Mouse (Mus musculus) heart, embryonic 10.5 days (tissue): ENCODE results near the gene Rprml. TPM values are rescaled to one million over a fixed set of nuclear protein-coding genes. Genes with fewer than 3 reads are reported as not detected.

Source experiments
- DNase-seq: peaks from one replicate; pipeline ENCODE4 v3.0.0-alpha.2; 2017; ENCODE audit warnings: low spot score
- H3K27ac ChIP-seq: fragments of 300-500 bp; sonication (generic); 2 replicates; pipeline ENCODE4 v1.5.1; 2016; ENCODE audit warnings: mild to moderate bottlenecking
- H3K27me3 ChIP-seq: fragments of 300-500 bp; sonication (generic); 2 replicates; pipeline ENCODE4 v1.6.1; 2016; ENCODE audit warnings: mild to moderate bottlenecking; ENCODE audit not compliant: poor library complexity, insufficient read depth, severe bottlenecking
- H3K36me3 ChIP-seq: fragments of 300-500 bp; sonication (generic); 2 replicates; pipeline ENCODE4 v1.6.1; 2016; ENCODE audit warnings: mild to moderate bottlenecking, moderate library complexity
- H3K4me1 ChIP-seq: fragments of 300-500 bp; sonication (generic); 2 replicates; pipeline ENCODE4 v1.6.1; 2016; ENCODE audit warnings: mild to moderate bottlenecking
- H3K4me3 ChIP-seq: fragments of 300-500 bp; sonication (generic); 2 replicates; pipeline ENCODE4 v1.5.1; 2016; ENCODE audit warnings: mild to moderate bottlenecking, moderate library complexity
- H3K9me3 ChIP-seq: fragments of 300-500 bp; sonication (generic); 2 replicates; pipeline ENCODE4 v1.6.1; 2016; ENCODE audit warnings: mild to moderate bottlenecking, moderate library complexity
- WGBS: fragments of 180-500 bp; shearing (Covaris S2); methylation state at CpG from one replicate; pipeline ENCODE4 v1.1.7; 2016; 5-methylcytosine and 5-hydroxymethylcytosine counted together
- polyA plus RNA-seq: library from polyadenylated mRNA; unstranded; fragments of >200 nt; fragmentation: Nextera tagmentation; extraction: Ambion mirVana; gene quantifications from 2 replicates; pipeline ENCODE4 v1.2.1, GENCODE M21; 2016

Rprml gene
- polyA plus RNA-seq, 1 experiment from 2014 or later, result 0.48 TPM

GRCm38 (mm10) chr11:103647921-103648620 is 1.3 kb upstream of the Rprml start:
- no peak overlapping the region for H3K4me3 ChIP-seq
- peaks cover 75% of the 10 kb centered on the region for H3K27me3 ChIP-seq
- DNase-seq, result peak; percentile 68
- WGBS, result 9% methylated on average over 11 of the region's 11 CpGs
- no peaks in the 10 kb centered on the region for H3K36me3 ChIP-seq
- no peaks in the 10 kb centered on the region for H3K9me3 ChIP-seq
- peaks cover 26% of the 10 kb centered on the region for H3K4me1 ChIP-seq
- no peak overlapping the region for H3K27ac ChIP-seq

GRCm38 (mm10) chr11:103648656-103649055 is 714 bp upstream of the Rprml start:
- Histone ChIP-seq H3K4me1 (peaks cover 26% of the 10 kb centered on the region), H3K27me3 (peaks cover 75% of the 10 kb centered on the region), H3K27ac (no peak overlapping the region), H3K9me3 (no peaks in the 10 kb centered on the region), H3K4me3 (no peak overlapping the region), H3K36me3 (no peaks in the 10 kb centered on the region)
- 31% methylated on average over 7 of the region's 7 CpGs for WGBS
- DNase-seq, result peak; percentile 39

- Histone ChIP-seq H3K27me3 (peaks cover 88% of the 10 kb centered on the region), H3K9me3 (no peaks in the 10 kb centered on the region), H3K4me3 (peak overlapping the region; percentile 56), H3K4me1 (peaks cover 26% of the 10 kb centered on the region), H3K36me3 (no peaks in the 10 kb centered on the region), H3K27ac (no peak overlapping the region)
- WGBS, result 2% methylated on average over 37 of the region's 37 CpGs
- DNase-seq, result no peak
Observed at GRCm38 (mm10) chr11:103649983-103650493, 668 bp downstream of the Rprml start.

GRCm38 (mm10) chr11:103651426-103651825 is 2.1 kb downstream of the Rprml start:
- Histone ChIP-seq H3K27ac (no peak overlapping the region), H3K4me1 (peaks cover 20% of the 10 kb centered on the region), H3K36me3 (no peaks in the 10 kb centered on the region), H3K9me3 (no peaks in the 10 kb centered on the region), H3K27me3 (peaks cover 95% of the 10 kb centered on the region), H3K4me3 (no peak overlapping the region)
- no peak for DNase-seq
- WGBS, result 75% methylated on average over 6 of the region's 6 CpGs

- DNase-seq, result no peak
- H3K4me3 ChIP-seq, result no peak overlapping the region
- no peak overlapping the region for H3K27ac ChIP-seq
- H3K36me3 ChIP-seq, result no peaks in the 10 kb centered on the region
- WGBS, result 62% methylated on average over 10 of the region's 10 CpGs
- no peaks in the 10 kb centered on the region for H3K9me3 ChIP-seq
- H3K27me3 ChIP-seq, result peaks cover 75% of the 10 kb centered on the region
- H3K4me1 ChIP-seq, result peaks cover 16% of the 10 kb centered on the region
Observed at GRCm38 (mm10) chr11:103653359-103653965, 4.1 kb downstream of the Rprml start.

- no peak overlapping the region for H3K4me3 ChIP-seq
- 6% methylated on average over 3 of the region's 3 CpGs for WGBS
- DNase-seq, result peak; percentile 84
- no peaks in the 10 kb centered on the region for H3K9me3 ChIP-seq
- H3K36me3 ChIP-seq, result no peaks in the 10 kb centered on the region
- H3K27ac ChIP-seq, result no peak overlapping the region
- no peaks in the 10 kb centered on the region for H3K4me1 ChIP-seq
- H3K27me3 ChIP-seq, result peaks cover 44% of the 10 kb centered on the region
Observed at GRCm38 (mm10) chr11:103656520-103656919, 7.2 kb downstream of the Rprml start.

- Histone ChIP-seq H3K9me3 (no peaks in the 10 kb centered on the region), H3K27me3 (peaks cover 28% of the 10 kb centered on the region), H3K36me3 (no peaks in the 10 kb centered on the region), H3K4me3 (no peak overlapping the region), H3K27ac (no peak overlapping the region), H3K4me1 (no peaks in the 10 kb centered on the region)
- DNase-seq, result no peak
- WGBS, result 80% methylated on average over 7 of the region's 7 CpGs
Observed at GRCm38 (mm10) chr11:103658189-103658588, 8.8 kb downstream of the Rprml start.

GRCm38 (mm10) chr11:103661863-103662262 is 12.5 kb downstream of the Rprml start:
- Histone ChIP-seq H3K36me3 (no peaks in the 10 kb centered on the region), H3K4me3 (no peak overlapping the region), H3K27ac (no peak overlapping the region), H3K27me3 (peaks cover 1% of the 10 kb centered on the region), H3K9me3 (no peaks in the 10 kb centered on the region), H3K4me1 (peaks cover 7% of the 10 kb centered on the region; the same call in 1 of the 2 replicates)
- WGBS, result 55% methylated on average over 4 of the region's 4 CpGs
- no peak for DNase-seq

- H3K36me3 ChIP-seq, result no peaks in the 10 kb centered on the region
- 84% methylated on average over 5 of the region's 5 CpGs for WGBS
- peaks cover 8% of the 10 kb centered on the region for H3K27me3 ChIP-seq
- DNase-seq, result no peak
- H3K4me3 ChIP-seq, result no peak overlapping the region
- peaks cover 7% of the 10 kb centered on the region; the same call in 1 of the 2 replicates for H3K4me1 ChIP-seq
- no peaks in the 10 kb centered on the region for H3K9me3 ChIP-seq
- no peak overlapping the region for H3K27ac ChIP-seq
Observed at GRCm38 (mm10) chr11:103662546-103662945, 13.2 kb downstream of the Rprml start.

GRCm38 (mm10) chr11:103663119-103663518 is 13.7 kb downstream of the Rprml start:
- no peak overlapping the region for H3K4me3 ChIP-seq

GRCm38 (mm10) chr11:103665695-103666094 is 16.3 kb downstream of the Rprml start:
- no peaks in the 10 kb centered on the region for H3K9me3 ChIP-seq
- DNase-seq, result no peak
- WGBS, result 42% methylated on average over 1 of the region's 1 CpGs
- no peaks in the 10 kb centered on the region for H3K36me3 ChIP-seq
- H3K4me1 ChIP-seq, result peaks cover 7% of the 10 kb centered on the region; the same call in 1 of the 2 replicates
- no peak overlapping the region for H3K4me3 ChIP-seq
- peaks cover 9% of the 10 kb centered on the region for H3K27me3 ChIP-seq
- H3K27ac ChIP-seq, result no peak overlapping the region

More at GRCm38 (mm10) chr11:103663119-103663518, 13.7 kb downstream of the Rprml start:
- Histone ChIP-seq H3K27me3 (peaks cover 9% of the 10 kb centered on the region), H3K36me3 (no peaks in the 10 kb centered on the region), H3K27ac (no peak overlapping the region), H3K4me1 (peaks cover 7% of the 10 kb centered on the region; the same call in 1 of the 2 replicates), H3K9me3 (no peaks in the 10 kb centered on the region)
- DNase-seq, result no peak
- 82% methylated on average over 8 of the region's 8 CpGs for whole genome bisulfite sequencing

GRCm38 (mm10) chr11:103666181-103666906 is 17.0 kb downstream of the Rprml start:
- peaks cover 7% of the 10 kb centered on the region; the same call in 1 of the 2 replicates for H3K4me1 ChIP-seq
- no peaks in the 10 kb centered on the region for H3K36me3 ChIP-seq
- H3K9me3 ChIP-seq, result no peaks in the 10 kb centered on the region
- no peak overlapping the region for H3K27ac ChIP-seq
- H3K27me3 ChIP-seq, result peaks cover 9% of the 10 kb centered on the region
- H3K4me3 ChIP-seq, result no peak overlapping the region
- DNase-seq, result no peak
- 32% methylated on average over 10 of the region's 10 CpGs for WGBS
